Mouse (Mus musculus) ES-E14 (cell line): ENCODE results near the gene Fam222a.

Experiments
- HCFC1 ChIP-seq: IDR thresholded peaks from 2 replicates; pipeline ENCODE4 v1.6.1; 2012; ENCODE audit warnings: low read length, inconsistent platforms, borderline replicate concordance; ENCODE audit not compliant: insufficient read depth
- MAFK ChIP-seq: IDR thresholded peaks from 2 replicates; pipeline ENCODE4 v1.6.1; 2014; ENCODE audit warnings: mild to moderate bottlenecking, low read depth, low read length, inconsistent platforms; ENCODE audit not compliant: insufficient read depth
- ZC3H11A ChIP-seq: IDR thresholded peaks from 2 replicates; pipeline ENCODE4 v1.6.1; 2012; ENCODE audit warnings: low read depth, mild to moderate bottlenecking, inconsistent platforms, low read length, borderline replicate concordance

GRCm38 (mm10) chr5:114567565-114568197 lies at the start of gene Fam222a:
- TF ChIP-seq HCFC1 (no peak), ZC3H11A (no peak), MAFK (no peak)
